Mouse (Mus musculus) testis, postnatal 10 days (tissue): ENCODE data around the gene Rheb.
"Not testable (repeated sequence)": the region's sequence is repeated elsewhere in the genome, so short reads cannot be mapped to it uniquely, and the experiment has no call there.

Experiments
- DNase-seq: peaks from one replicate; pipeline ENCODE4 v3.0.0; 2021; ENCODE audit warnings: low spot score

Rheb gene

GRCm38 (mm10) chr5:24841662-24842273 lies 656 bp downstream of the Rheb start:
- no peak for DNase-seq

GRCm38 (mm10) chr5:24840975-24841431 lies 1.4 kb downstream of the Rheb start:
- DNase-seq = no peak

- no peak for DNase-seq
Measured at GRCm38 (mm10) chr5:24834491-24834890, 7.9 kb downstream of the Rheb start.

- no peak for DNase-seq
Measured at GRCm38 (mm10) chr5:24831912-24832311, 10.5 kb downstream of the Rheb start.

- no peak for DNase-seq
Measured at GRCm38 (mm10) chr5:24828446-24828845, 14.0 kb downstream of the Rheb start.

GRCm38 (mm10) chr5:24827173-24827572 lies 15.3 kb downstream of the Rheb start:
- DNase-seq = no peak

GRCm38 (mm10) chr5:24826056-24826770 lies 16.2 kb downstream of the Rheb start:
- no peak for DNase-seq

- DNase-seq = no peak
Measured at GRCm38 (mm10) chr5:24825365-24826055, 16.9 kb downstream of the Rheb start.

- no peak for DNase-seq
Measured at GRCm38 (mm10) chr5:24823864-24824405, 18.5 kb downstream of the Rheb start.

- DNase-seq = no peak
Measured at GRCm38 (mm10) chr5:24822781-24823180, 19.6 kb downstream of the Rheb start.

- not testable (repeated sequence) for DNase-seq
Measured at GRCm38 (mm10) chr5:24822231-24822630, 20.2 kb downstream of the Rheb start.

GRCm38 (mm10) chr5:24821403-24821841 lies 21.0 kb downstream of the Rheb start:
- no peak for DNase-seq

- no peak for DNase-seq
Measured at GRCm38 (mm10) chr5:24820627-24821026, 21.8 kb downstream of the Rheb start.

- DNase-seq = no peak
Measured at GRCm38 (mm10) chr5:24817191-24817590, 25.2 kb downstream of the Rheb start.

- DNase-seq = no peak
Measured at GRCm38 (mm10) chr5:24813946-24814345, 28.5 kb downstream of the Rheb start.

GRCm38 (mm10) chr5:24813005-24813404 lies 29.4 kb downstream of the Rheb start:
- DNase-seq = no peak

- DNase-seq = no peak
Measured at GRCm38 (mm10) chr5:24805222-24805621, 37.2 kb downstream of the Rheb start.

GRCm38 (mm10) chr5:24804661-24805060 lies 37.8 kb downstream of the Rheb start:
- no peak for DNase-seq

- no peak for DNase-seq
Measured at GRCm38 (mm10) chr5:24801841-24802624, 40.4 kb downstream of the Rheb start.

- DNase-seq = no peak
Measured at GRCm38 (mm10) chr5:24800416-24800815, 42.0 kb downstream of the Rheb start.

- DNase-seq = no peak
Measured at GRCm38 (mm10) chr5:24798639-24799038, 43.8 kb downstream of the Rheb start.

- no peak for DNase-seq
Measured at GRCm38 (mm10) chr5:24797858-24798257, 44.6 kb downstream of the Rheb start.
